Mouse (Mus musculus) stomach, postnatal 0 days (tissue): Measurements from ENCODE around the gene Frmd6.

ENCODE experiments used
- CTCF ChIP-seq: IDR thresholded peaks from 2 replicates; pipeline ENCODE4 v1.5.1; 2016; ENCODE audit warnings: antibody characterized with exemption, low read depth, mild to moderate bottlenecking, moderate library complexity
- EP300 ChIP-seq: optimal IDR thresholded peaks from 2 replicates; pipeline ENCODE3; 2016; ENCODE audit warnings: antibody characterized with exemption

- no peak for TF ChIP-seq EP300
- TF ChIP-seq CTCF = no peak
These were observed 27.7 kb downstream of the Frmd6 start for GRCm38 (mm10) chr12:70853026-70853425.
